Mouse (Mus musculus): ENCODE measurements around the gene Rexo5. TPM values are rescaled to one million over a fixed set of nuclear protein-coding genes. Genes with fewer than 3 reads are reported as not detected.

Gene Rexo5
- polyA plus RNA-seq, 1 experiment from 2014 or later = 19.6 TPM

- WGBS = 92% methylated on average over 5 of the region's 5 CpGs
- H3K4me3 ChIP-seq = no peak overlapping the region
Observed at GRCm38 (mm10) chr7:119784908-119785307, 8.9 kb upstream of the Rexo5 start.

GRCm38 (mm10) chr7:119789024-119789423, 4.8 kb upstream of the Rexo5 start:
- WGBS = 94% methylated on average over 3 of the region's 3 CpGs
- Histone ChIP-seq H3K4me3 (no peak overlapping the region), H3K36me3 (ENCODE audit: poor library complexity, severe bottlenecking) (peaks cover 60% of the 10 kb centered on the region), H3K27ac (no peak overlapping the region), H3K4me2 (no peak overlapping the region), H3K27me3 (no peaks in the 10 kb centered on the region), H3K9ac (no peak overlapping the region), H3K4me1 (peaks cover 11% of the 10 kb centered on the region), H3K9me3 (replicated peaks) (no peaks in the 10 kb centered on the region)
- ATAC-seq = no peak

More at GRCm38 (mm10) chr7:119784908-119785307, 8.9 kb upstream of the Rexo5 start:
- no peaks in the 10 kb centered on the region for H3K4me1 ChIP-seq
- H3K4me2 ChIP-seq = no peak overlapping the region
- no peak overlapping the region for H3K9ac ChIP-seq
- H3K36me3 ChIP-seq (ENCODE audit: poor library complexity, severe bottlenecking) = peaks cover 62% of the 10 kb centered on the region
- ATAC-seq = no peak
- no peak overlapping the region for H3K27ac ChIP-seq
- no peaks in the 10 kb centered on the region for H3K27me3 ChIP-seq
- no peaks in the 10 kb centered on the region for H3K9me3 ChIP-seq (replicated peaks)

- peak overlapping the region; percentile 74 for H3K4me3 ChIP-seq
- peak overlapping the region; percentile 63; the same call in 1 of the 2 replicates for H3K27ac ChIP-seq
- 0% methylated on average over 21 of the region's 21 CpGs for WGBS
Observed at GRCm38 (mm10) chr7:119794251-119794638, 439 bp downstream of the Rexo5 start.

GRCm38 (mm10) chr7:119795311-119795710, 1.5 kb downstream of the Rexo5 start:
- no peak for ATAC-seq
- Histone ChIP-seq H3K4me1 (peaks cover 20% of the 10 kb centered on the region), H3K36me3 (ENCODE audit: poor library complexity, severe bottlenecking) (peaks cover 12% of the 10 kb centered on the region), H3K4me3 (peak overlapping the region; percentile 22), H3K9ac (no peak overlapping the region), H3K9me3 (replicated peaks) (no peaks in the 10 kb centered on the region), H3K27ac (no peak overlapping the region), H3K27me3 (no peaks in the 10 kb centered on the region), H3K4me2 (peak overlapping the region; percentile 51)

More at GRCm38 (mm10) chr7:119794251-119794638, 439 bp downstream of the Rexo5 start:
- peak overlapping the region; percentile 72 for H3K9ac ChIP-seq
- no peak for ATAC-seq
- H3K4me1 ChIP-seq = peaks cover 20% of the 10 kb centered on the region
- no peaks in the 10 kb centered on the region for H3K27me3 ChIP-seq
- no peaks in the 10 kb centered on the region for H3K9me3 ChIP-seq (replicated peaks)
- peaks cover 21% of the 10 kb centered on the region for H3K36me3 ChIP-seq (ENCODE audit: poor library complexity, severe bottlenecking)
- peak overlapping the region; percentile 80 for H3K4me2 ChIP-seq

- ATAC-seq = no peak
Observed at GRCm38 (mm10) chr7:119800488-119800887, 6.7 kb downstream of the Rexo5 start.

GRCm38 (mm10) chr7:119800991-119801390, 7.2 kb downstream of the Rexo5 start:
- H3K27me3 ChIP-seq = no peaks in the 10 kb centered on the region
- no peak overlapping the region for H3K9ac ChIP-seq
- H3K4me1 ChIP-seq = no peaks in the 10 kb centered on the region
- no peak overlapping the region for H3K4me3 ChIP-seq
- 89% methylated on average over 3 of the region's 3 CpGs for WGBS
- no peak overlapping the region for H3K4me2 ChIP-seq
- H3K36me3 ChIP-seq (ENCODE audit: poor library complexity, severe bottlenecking) = peaks cover 4% of the 10 kb centered on the region; the same call in 1 of the 2 replicates
- H3K27ac ChIP-seq = no peak overlapping the region
- no peak for ATAC-seq
- H3K9me3 ChIP-seq (replicated peaks) = no peaks in the 10 kb centered on the region

More at GRCm38 (mm10) chr7:119800488-119800887, 6.7 kb downstream of the Rexo5 start:
- Histone ChIP-seq H3K4me1 (no peaks in the 10 kb centered on the region), H3K4me3 (no peak overlapping the region), H3K36me3 (ENCODE audit: poor library complexity, severe bottlenecking) (peaks cover 4% of the 10 kb centered on the region; the same call in 1 of the 2 replicates), H3K4me2 (no peak overlapping the region), H3K9ac (no peak overlapping the region), H3K27ac (no peak overlapping the region), H3K27me3 (no peaks in the 10 kb centered on the region), H3K9me3 (replicated peaks) (no peaks in the 10 kb centered on the region)
- WGBS = 95% methylated on average over 3 of the region's 3 CpGs

GRCm38 (mm10) chr7:119807396-119807795, 13.6 kb downstream of the Rexo5 start:
- H3K9ac ChIP-seq = no peak overlapping the region
- H3K27me3 ChIP-seq = no peaks in the 10 kb centered on the region
- H3K27ac ChIP-seq = no peak overlapping the region
- ATAC-seq = no peak
- H3K9me3 ChIP-seq (replicated peaks) = no peaks in the 10 kb centered on the region
- no peak overlapping the region for H3K4me3 ChIP-seq
- peaks cover 24% of the 10 kb centered on the region; the same call in 1 of the 2 replicates for H3K36me3 ChIP-seq (ENCODE audit: poor library complexity, severe bottlenecking)
- WGBS = 94% methylated on average over 5 of the region's 5 CpGs
- no peak overlapping the region for H3K4me2 ChIP-seq
- H3K4me1 ChIP-seq = no peaks in the 10 kb centered on the region

- H3K27me3 ChIP-seq = no peaks in the 10 kb centered on the region
Observed at GRCm38 (mm10) chr7:119808723-119809122, 14.9 kb downstream of the Rexo5 start.

GRCm38 (mm10) chr7:119835371-119835770, 41.6 kb downstream of the Rexo5 start:
- Histone ChIP-seq H3K4me2 (no peak overlapping the region), H3K4me3 (no peak overlapping the region), H3K4me1 (no peaks in the 10 kb centered on the region), H3K27me3 (no peaks in the 10 kb centered on the region), H3K27ac (no peak overlapping the region), H3K36me3 (ENCODE audit: poor library complexity, severe bottlenecking) (peaks cover 4% of the 10 kb centered on the region; the same call in 1 of the 2 replicates), H3K9me3 (replicated peaks) (no peaks in the 10 kb centered on the region), H3K9ac (no peak overlapping the region)
- no peak for ATAC-seq
- WGBS = 97% methylated on average over 1 of the region's 1 CpGs

More at GRCm38 (mm10) chr7:119808723-119809122, 14.9 kb downstream of the Rexo5 start:
- Histone ChIP-seq H3K27ac (no peak overlapping the region), H3K4me2 (no peak overlapping the region), H3K4me1 (no peaks in the 10 kb centered on the region), H3K9me3 (replicated peaks) (no peaks in the 10 kb centered on the region), H3K9ac (no peak overlapping the region), H3K4me3 (no peak overlapping the region), H3K36me3 (ENCODE audit: poor library complexity, severe bottlenecking) (peaks cover 24% of the 10 kb centered on the region)
- ATAC-seq = no peak
- WGBS = 91% methylated on average over 3 of the region's 3 CpGs

- no peaks in the 10 kb centered on the region for H3K27me3 ChIP-seq
- H3K9ac ChIP-seq = no peak overlapping the region
- no peak overlapping the region for H3K4me3 ChIP-seq
- no peaks in the 10 kb centered on the region for H3K4me1 ChIP-seq
- 95% methylated on average over 4 of the region's 4 CpGs for WGBS
- ATAC-seq = no peak
- no peak overlapping the region for H3K27ac ChIP-seq
- H3K36me3 ChIP-seq (ENCODE audit: poor library complexity, severe bottlenecking) = peaks cover 4% of the 10 kb centered on the region; the same call in 1 of the 2 replicates
- no peak overlapping the region for H3K4me2 ChIP-seq
- H3K9me3 ChIP-seq (replicated peaks) = no peaks in the 10 kb centered on the region
Observed at GRCm38 (mm10) chr7:119835996-119836777, 42.4 kb downstream of the Rexo5 start.

- 93% methylated on average over 4 of the region's 4 CpGs for WGBS
- H3K9me3 ChIP-seq (replicated peaks) = no peaks in the 10 kb centered on the region
- no peak overlapping the region for H3K27ac ChIP-seq
- H3K36me3 ChIP-seq (ENCODE audit: poor library complexity, severe bottlenecking) = peaks cover 13% of the 10 kb centered on the region
- H3K27me3 ChIP-seq = no peaks in the 10 kb centered on the region
- no peak for ATAC-seq
- no peaks in the 10 kb centered on the region for H3K4me1 ChIP-seq
- H3K9ac ChIP-seq = no peak overlapping the region
- H3K4me2 ChIP-seq = no peak overlapping the region
- no peak overlapping the region for H3K4me3 ChIP-seq
Observed at GRCm38 (mm10) chr7:119841820-119842449, 48.1 kb downstream of the Rexo5 start.

GRCm38 (mm10) chr7:119845541-119845940, 51.7 kb downstream of the Rexo5 start:
- Histone ChIP-seq H3K27me3 (no peaks in the 10 kb centered on the region), H3K4me2 (no peak overlapping the region), H3K9ac (no peak overlapping the region), H3K4me1 (no peaks in the 10 kb centered on the region), H3K9me3 (replicated peaks) (no peaks in the 10 kb centered on the region), H3K27ac (no peak overlapping the region), H3K4me3 (no peak overlapping the region), H3K36me3 (ENCODE audit: poor library complexity, severe bottlenecking) (peaks cover 8% of the 10 kb centered on the region; the same call in 1 of the 2 replicates)
- ATAC-seq = no peak
- WGBS = 87% methylated on average over 2 of the region's 2 CpGs

All from forebrain, embryonic 13.5 days (tissue).